Mouse (Mus musculus) adipose tissue, adult 10 weeks (tissue): ENCODE measurements around the gene Tmem254a. TPM values are rescaled to one million over a fixed set of nuclear protein-coding genes. Genes with fewer than 3 reads are reported as not detected.

ENCODE experiments used
- polyA plus RNA-seq: library from polyadenylated mRNA; stranded (reverse); fragments of 350-450 nt; fragmentation: Illumina TruSeq; extraction: RNeasy Lipid Tissue Mini Kit (QIAGEN cat#74804); gene quantifications from one replicate; pipeline ENCODE4 v1.2.3, GENCODE M21; 2014; ENCODE audit warnings: low read depth, low replicate concordance

Gene Tmem254a
- polyA plus RNA-seq, result 16.4 TPM

GRCm38 (mm10) chr14:25927562-25927881, at the start of gene Tmem254a:
TSS of gene Tmem254a (minus strand) at chr14:25927672.

GRCm38 (mm10) chr14:25938004-25938403, 10.5 kb upstream of the Tmem254a start, which contains the start of gene Cphx1:
TSS of gene Cphx1 (plus strand) at chr14:25938304.

DNA sequence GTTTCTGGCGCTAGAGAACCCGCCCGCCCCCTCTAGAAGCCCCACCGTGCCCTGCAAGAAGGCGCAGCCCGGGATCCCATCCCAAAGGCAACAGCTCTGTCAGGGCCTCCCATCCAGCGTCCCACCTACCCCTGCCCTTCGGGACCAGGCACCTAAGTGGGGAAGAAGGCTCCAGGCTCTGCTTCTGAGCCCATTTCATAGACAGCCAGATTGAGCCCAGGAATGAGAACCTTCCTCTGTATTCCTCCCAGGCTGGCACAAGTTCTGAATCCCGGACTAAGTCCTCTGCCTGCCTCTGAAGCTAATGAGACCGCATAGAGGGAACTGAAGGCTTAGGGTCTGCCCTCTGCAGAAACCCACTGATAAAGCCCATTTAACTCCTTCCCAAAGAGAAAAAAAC, 24.5 kb downstream of the Tmem254a start, which contains the start of gene Plac9a:
Gene Plac9a, minus strand, starts transcription at position 101 of the 400 bp plus-strand sequence.

Other genes with a start within 250 kb of the Tmem254a start
- gene Ppif, start 233.5 kb downstream of the Tmem254a start, polyA plus RNA-seq, result 16.3 TPM
- 36.5 TPM for gene Zcchc24, start 158.6 kb downstream of the Tmem254a start, polyA plus RNA-seq
- gene Anxa11, start 85.5 kb downstream of the Tmem254a start, polyA plus RNA-seq, result 48.4 TPM
- 24.9 TPM for gene Plac9a, start 24.6 kb downstream of the Tmem254a start, polyA plus RNA-seq
- 0.45 TPM for gene Cphx1, start 10.6 kb upstream of the Tmem254a start, polyA plus RNA-seq
- gene Duxbl1, start 50.9 kb upstream of the Tmem254a start, polyA plus RNA-seq, result 0.34 TPM
- gene Gm9780, start 115.0 kb upstream of the Tmem254a start, polyA plus RNA-seq, result 150 TPM
- gene Tmem254c, start 139.7 kb upstream of the Tmem254a start, polyA plus RNA-seq, result 169 TPM
- not detected for gene Cphx2, start 153.8 kb upstream of the Tmem254a start, polyA plus RNA-seq
- gene Cphx3, start 154.6 kb upstream of the Tmem254a start, polyA plus RNA-seq, result not detected
- 1.1 TPM for gene Duxbl2, start 190.7 kb upstream of the Tmem254a start, polyA plus RNA-seq